Mouse (Mus musculus): ENCODE measurements at regions not wholly inside any gene's neighbourhood (a gene's known extent, or its start where the extent isn't known, plus 50 kb on each side); places are given as distances from the start of the nearest gene placed in this dataset.

GRCm38 (mm10) chr4:7977661-7978444, 261.0 kb downstream of the Car8 start:
- ATAC-seq (ENCODE audit: insufficient number of reproducible peaks, insufficient read depth, low FRiP score, low read depth): no peak
- Histone ChIP-seq H3K4me3 (ENCODE audit: control insufficient read depth in 1 of 2, insufficient read depth in 1 of 2, low read depth in 1 of 2, low read length in 2 of 2) (no peak overlapping the region), H3K27me3 (ENCODE audit: control insufficient read depth, insufficient read depth, low read length) (no peaks in the 10 kb centered on the region), H3K27ac (replicated peaks in 1 of 2; ENCODE audit: control insufficient read depth in 1 of 2, insufficient read depth in 1 of 2, low read depth in 2 of 2, low read length in 2 of 2) (no peak overlapping the region), H3K4me1 (ENCODE audit: control insufficient read depth in 2 of 2, insufficient read depth in 2 of 2, low read length in 2 of 2) (no peaks in the 10 kb centered on the region), H3K9ac (ENCODE audit: low read length) (no peak overlapping the region), H3K4me2 (ENCODE audit: low read length) (no peak overlapping the region), H3K9me3 (ENCODE audit: control insufficient read depth, low read length) (no peaks in the 10 kb centered on the region), H3K36me3 (ENCODE audit: control insufficient read depth, insufficient read depth, low read length) (no peaks in the 10 kb centered on the region)
- 74% methylated on average over 5 of the region's 5 CpGs for WGBS

DNA sequence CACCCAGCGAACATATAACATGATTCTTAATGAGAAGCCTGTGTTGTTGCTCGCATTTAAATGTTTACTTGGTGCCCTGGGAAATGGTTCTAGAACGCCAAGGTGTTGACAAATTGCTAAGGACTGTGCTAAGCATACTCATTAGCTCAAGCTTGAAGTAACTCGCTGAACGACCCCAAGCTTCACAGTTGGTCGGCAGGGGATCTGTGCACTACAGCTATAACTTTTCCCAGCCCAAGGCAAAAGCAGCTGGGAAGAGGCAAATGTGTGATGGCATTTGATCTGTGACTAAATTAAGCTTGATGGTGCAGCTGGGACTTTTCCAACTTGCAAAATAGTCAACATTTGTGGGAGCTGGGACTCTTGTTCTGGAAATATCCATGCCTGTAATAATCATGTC, 268.6 kb downstream of the Car8 start:
- no peak for ATAC-seq (ENCODE audit: insufficient number of reproducible peaks, insufficient read depth, low FRiP score, low read depth)
- no peaks in the 10 kb centered on the region for H3K36me3 ChIP-seq (ENCODE audit: control insufficient read depth, insufficient read depth, low read length)
- H3K9ac ChIP-seq (ENCODE audit: low read length): no peak overlapping the region
- no peak overlapping the region for H3K4me2 ChIP-seq (ENCODE audit: low read length)
- H3K27me3 ChIP-seq (ENCODE audit: control insufficient read depth, insufficient read depth, low read length): no peaks in the 10 kb centered on the region
- H3K4me3 ChIP-seq (ENCODE audit: control insufficient read depth in 1 of 2, insufficient read depth in 1 of 2, low read depth in 1 of 2, low read length in 2 of 2): no peak overlapping the region
- no peaks in the 10 kb centered on the region for H3K9me3 ChIP-seq (ENCODE audit: control insufficient read depth, low read length)
- no peak overlapping the region for H3K27ac ChIP-seq (replicated peaks in 1 of 2; ENCODE audit: control insufficient read depth in 1 of 2, insufficient read depth in 1 of 2, low read depth in 2 of 2, low read length in 2 of 2)
- 50% methylated on average over 6 of the region's 6 CpGs for WGBS
- H3K4me1 ChIP-seq (ENCODE audit: control insufficient read depth in 2 of 2, insufficient read depth in 2 of 2, low read length in 2 of 2): no peaks in the 10 kb centered on the region

- Histone ChIP-seq H3K4me2 (ENCODE audit: low read length) (no peak overlapping the region), H3K9me3 (ENCODE audit: control insufficient read depth, low read length) (no peaks in the 10 kb centered on the region), H3K4me3 (ENCODE audit: control insufficient read depth in 1 of 2, insufficient read depth in 1 of 2, low read depth in 1 of 2, low read length in 2 of 2) (no peak overlapping the region), H3K27ac (replicated peaks in 1 of 2; ENCODE audit: control insufficient read depth in 1 of 2, insufficient read depth in 1 of 2, low read depth in 2 of 2, low read length in 2 of 2) (no peak overlapping the region), H3K36me3 (ENCODE audit: control insufficient read depth, insufficient read depth, low read length) (no peaks in the 10 kb centered on the region), H3K9ac (ENCODE audit: low read length) (no peak overlapping the region), H3K4me1 (ENCODE audit: control insufficient read depth in 2 of 2, insufficient read depth in 2 of 2, low read length in 2 of 2) (no peaks in the 10 kb centered on the region), H3K27me3 (ENCODE audit: control insufficient read depth, insufficient read depth, low read length) (no peaks in the 10 kb centered on the region)
- no peak for ATAC-seq (ENCODE audit: insufficient number of reproducible peaks, insufficient read depth, low FRiP score, low read depth)
- 82% methylated on average over 5 of the region's 5 CpGs for WGBS
Measured at GRCm38 (mm10) chr4:7965663-7966062, 273.2 kb downstream of the Car8 start.

DNA sequence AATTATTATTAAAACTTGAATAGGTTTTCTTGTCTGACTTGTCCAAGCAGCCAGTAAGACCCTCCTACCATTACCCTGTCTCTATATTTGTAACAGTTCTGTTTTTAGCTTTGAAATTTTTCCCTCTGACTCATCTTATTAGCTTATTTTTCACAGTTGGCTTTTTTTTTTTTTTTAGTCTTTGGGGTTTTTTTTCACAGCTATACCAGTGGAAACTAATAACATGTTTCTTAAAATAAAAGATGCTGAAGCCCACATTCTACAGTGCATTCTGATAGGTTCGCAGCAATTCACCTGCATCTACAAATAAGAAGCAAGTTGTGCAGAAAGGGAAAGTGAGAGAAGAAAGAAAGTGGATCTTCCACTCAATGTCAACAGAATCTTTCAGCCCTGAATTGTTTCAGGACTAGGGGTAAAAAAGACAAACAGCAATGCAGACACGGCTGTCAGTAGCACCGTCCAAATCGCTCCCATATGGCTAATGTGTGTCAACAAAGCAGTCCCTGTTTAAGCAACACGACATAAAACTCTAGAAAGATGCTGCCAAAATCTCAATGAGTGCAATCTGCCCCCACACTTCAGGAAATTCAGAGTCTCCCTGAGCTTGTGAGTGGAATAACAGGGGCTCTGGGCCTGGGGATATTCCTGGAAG, 277.2 kb downstream of the Car8 start:
- Histone ChIP-seq H3K4me3 (ENCODE audit: control insufficient read depth in 1 of 2, insufficient read depth in 1 of 2, low read depth in 1 of 2, low read length in 2 of 2) (no peak overlapping the region), H3K27me3 (ENCODE audit: control insufficient read depth, insufficient read depth, low read length) (no peaks in the 10 kb centered on the region), H3K27ac (replicated peaks in 1 of 2; ENCODE audit: control insufficient read depth in 1 of 2, insufficient read depth in 1 of 2, low read depth in 2 of 2, low read length in 2 of 2) (no peak overlapping the region), H3K36me3 (ENCODE audit: control insufficient read depth, insufficient read depth, low read length) (no peaks in the 10 kb centered on the region), H3K4me1 (ENCODE audit: control insufficient read depth in 2 of 2, insufficient read depth in 2 of 2, low read length in 2 of 2) (no peaks in the 10 kb centered on the region), H3K9me3 (ENCODE audit: control insufficient read depth, low read length) (no peaks in the 10 kb centered on the region), H3K4me2 (ENCODE audit: low read length) (no peak overlapping the region), H3K9ac (ENCODE audit: low read length) (no peak overlapping the region)
- ATAC-seq (ENCODE audit: insufficient number of reproducible peaks, insufficient read depth, low FRiP score, low read depth): no peak
- WGBS: 64% methylated on average over 5 of the region's 5 CpGs

GRCm38 (mm10) chr4:7960335-7960734, 278.5 kb downstream of the Car8 start:
- Histone ChIP-seq H3K9ac (ENCODE audit: low read length) (no peak overlapping the region), H3K27ac (replicated peaks in 1 of 2; ENCODE audit: control insufficient read depth in 1 of 2, insufficient read depth in 1 of 2, low read depth in 2 of 2, low read length in 2 of 2) (no peak overlapping the region), H3K4me2 (ENCODE audit: low read length) (no peak overlapping the region), H3K36me3 (ENCODE audit: control insufficient read depth, insufficient read depth, low read length) (no peaks in the 10 kb centered on the region), H3K9me3 (ENCODE audit: control insufficient read depth, low read length) (no peaks in the 10 kb centered on the region), H3K4me1 (ENCODE audit: control insufficient read depth in 2 of 2, insufficient read depth in 2 of 2, low read length in 2 of 2) (no peaks in the 10 kb centered on the region), H3K4me3 (ENCODE audit: control insufficient read depth in 1 of 2, insufficient read depth in 1 of 2, low read depth in 1 of 2, low read length in 2 of 2) (no peak overlapping the region), H3K27me3 (ENCODE audit: control insufficient read depth, insufficient read depth, low read length) (no peaks in the 10 kb centered on the region)
- no peak for ATAC-seq (ENCODE audit: insufficient number of reproducible peaks, insufficient read depth, low FRiP score, low read depth)
- WGBS: 60% methylated on average over 2 of the region's 2 CpGs

- Histone ChIP-seq H3K4me3 (ENCODE audit: control insufficient read depth in 1 of 2, insufficient read depth in 1 of 2, low read depth in 1 of 2, low read length in 2 of 2) (no peak overlapping the region), H3K27ac (replicated peaks in 1 of 2; ENCODE audit: control insufficient read depth in 1 of 2, insufficient read depth in 1 of 2, low read depth in 2 of 2, low read length in 2 of 2) (no peak overlapping the region), H3K36me3 (ENCODE audit: control insufficient read depth, insufficient read depth, low read length) (no peaks in the 10 kb centered on the region), H3K4me2 (ENCODE audit: low read length) (no peak overlapping the region), H3K9me3 (ENCODE audit: control insufficient read depth, low read length) (no peaks in the 10 kb centered on the region), H3K9ac (ENCODE audit: low read length) (no peak overlapping the region), H3K4me1 (ENCODE audit: control insufficient read depth in 2 of 2, insufficient read depth in 2 of 2, low read length in 2 of 2) (no peaks in the 10 kb centered on the region), H3K27me3 (ENCODE audit: control insufficient read depth, insufficient read depth, low read length) (no peaks in the 10 kb centered on the region)
- 78% methylated on average over 1 of the region's 1 CpGs for WGBS
- ATAC-seq (ENCODE audit: insufficient number of reproducible peaks, insufficient read depth, low FRiP score, low read depth): no peak
Measured at GRCm38 (mm10) chr4:7948020-7948419, 290.8 kb downstream of the Car8 start.

GRCm38 (mm10) chr4:7921503-7921902, 317.3 kb downstream of the Car8 start:
- no peaks in the 10 kb centered on the region for H3K4me1 ChIP-seq (ENCODE audit: control insufficient read depth in 2 of 2, insufficient read depth in 2 of 2, low read length in 2 of 2)
- H3K36me3 ChIP-seq (ENCODE audit: control insufficient read depth, insufficient read depth, low read length): no peaks in the 10 kb centered on the region
- no peak overlapping the region for H3K4me3 ChIP-seq (ENCODE audit: control insufficient read depth in 1 of 2, insufficient read depth in 1 of 2, low read depth in 1 of 2, low read length in 2 of 2)
- WGBS: 56% methylated on average over 2 of the region's 2 CpGs
- no peak overlapping the region for H3K27ac ChIP-seq (replicated peaks in 1 of 2; ENCODE audit: control insufficient read depth in 1 of 2, insufficient read depth in 1 of 2, low read depth in 2 of 2, low read length in 2 of 2)
- no peaks in the 10 kb centered on the region for H3K27me3 ChIP-seq (ENCODE audit: control insufficient read depth, insufficient read depth, low read length)
- H3K9ac ChIP-seq (ENCODE audit: low read length): no peak overlapping the region
- H3K9me3 ChIP-seq (ENCODE audit: control insufficient read depth, low read length): no peaks in the 10 kb centered on the region
- no peak for ATAC-seq (ENCODE audit: insufficient number of reproducible peaks, insufficient read depth, low FRiP score, low read depth)
- H3K4me2 ChIP-seq (ENCODE audit: low read length): no peak overlapping the region

- Histone ChIP-seq H3K4me3 (ENCODE audit: control insufficient read depth in 1 of 2, insufficient read depth in 1 of 2, low read depth in 1 of 2, low read length in 2 of 2) (no peak overlapping the region), H3K27ac (replicated peaks in 1 of 2; ENCODE audit: control insufficient read depth in 1 of 2, insufficient read depth in 1 of 2, low read depth in 2 of 2, low read length in 2 of 2) (no peak overlapping the region), H3K4me1 (ENCODE audit: control insufficient read depth in 2 of 2, insufficient read depth in 2 of 2, low read length in 2 of 2) (no peaks in the 10 kb centered on the region), H3K9ac (ENCODE audit: low read length) (no peak overlapping the region), H3K4me2 (ENCODE audit: low read length) (no peak overlapping the region), H3K27me3 (ENCODE audit: control insufficient read depth, insufficient read depth, low read length) (no peaks in the 10 kb centered on the region), H3K36me3 (ENCODE audit: control insufficient read depth, insufficient read depth, low read length) (no peaks in the 10 kb centered on the region), H3K9me3 (ENCODE audit: control insufficient read depth, low read length) (no peaks in the 10 kb centered on the region)
- WGBS: 80% methylated on average over 2 of the region's 2 CpGs
- ATAC-seq (ENCODE audit: insufficient number of reproducible peaks, insufficient read depth, low FRiP score, low read depth): no peak
Measured at GRCm38 (mm10) chr4:7913191-7913590, 325.6 kb downstream of the Car8 start.

Data from heart, embryonic 14.5 days (tissue).